Mouse (Mus musculus) mature B cell (primary cell): ENCODE results near the gene Grk3.

ENCODE experiments used
- in situ Hi-C: fragments of 300-500 bp; cut with MboI; formaldehyde crosslinking; loops from 2 replicates; pipeline ENCODE4 v1.14.3; 2019

Grk3 gene

GRCm38 (mm10) chr5:112936632-112937031 lies 79.0 kb downstream of the Grk3 start:
- in situ Hi-C loops = no loop called here

- in situ Hi-C loops = no loop called here
Measured at GRCm38 (mm10) chr5:112935436-112935835, 80.2 kb downstream of the Grk3 start.

GRCm38 (mm10) chr5:112932878-112933567 lies 82.6 kb downstream of the Grk3 start:
- in situ Hi-C loops = no loop called here

GRCm38 (mm10) chr5:112931901-112932300 lies 83.7 kb downstream of the Grk3 start:
- in situ Hi-C loops = no loop called here

GRCm38 (mm10) chr5:112928201-112928881 lies 87.2 kb downstream of the Grk3 start:
- in situ Hi-C loops = no loop called here

- in situ Hi-C loops = no loop called here
Measured at GRCm38 (mm10) chr5:112925422-112925821, 90.2 kb downstream of the Grk3 start.

GRCm38 (mm10) chr5:112924806-112925205 lies 90.8 kb downstream of the Grk3 start:
- in situ Hi-C loops = no loop called here

GRCm38 (mm10) chr5:112923841-112924240 lies 91.8 kb downstream of the Grk3 start:
- in situ Hi-C loops = no loop called here

- in situ Hi-C loops = no loop called here
Measured at GRCm38 (mm10) chr5:112921914-112922313, 93.7 kb downstream of the Grk3 start.

- in situ Hi-C loops = no loop called here
Measured at GRCm38 (mm10) chr5:112910381-112910780, 105.2 kb downstream of the Grk3 start.

- in situ Hi-C loops = no loop called here
Measured at GRCm38 (mm10) chr5:112908169-112908614, 107.4 kb downstream of the Grk3 start.

- in situ Hi-C loops = no loop called here
Measured at GRCm38 (mm10) chr5:112907504-112907903, 108.1 kb downstream of the Grk3 start.

GRCm38 (mm10) chr5:112895674-112896654 lies 119.6 kb downstream of the Grk3 start, which contains the start of gene Myo18b:
TSS of gene Myo18b (minus strand) at chr5:112896362.
- in situ Hi-C loops = no loop called here

GRCm38 (mm10) chr5:112893462-112894060 lies 122.0 kb downstream of the Grk3 start:
- in situ Hi-C loops = no loop called here

GRCm38 (mm10) chr5:112892411-112892810 lies 123.2 kb downstream of the Grk3 start:
- in situ Hi-C loops = no loop called here

- in situ Hi-C loops = no loop called here
Measured at GRCm38 (mm10) chr5:112888651-112889050, 126.9 kb downstream of the Grk3 start.

- in situ Hi-C loops = no loop called here
Measured at GRCm38 (mm10) chr5:112886687-112887491, 128.7 kb downstream of the Grk3 start.

- in situ Hi-C loops = loop anchor here (10.0 kb wide), 1 partner anchor 177 kb away; no protein-coding TSS in a partner anchor
Measured at GRCm38 (mm10) chr5:112877391-112878115, 138.0 kb downstream of the Grk3 start.

- in situ Hi-C loops = loop anchor here (10.0 kb wide), 1 partner anchor 178 kb away; no protein-coding TSS in a partner anchor
Measured at GRCm38 (mm10) chr5:112876846-112877390, 138.7 kb downstream of the Grk3 start.

GRCm38 (mm10) chr5:112872999-112873398 lies 142.6 kb downstream of the Grk3 start:
- in situ Hi-C loops = loop anchor here (10.0 kb wide), 1 partner anchor 182 kb away; no protein-coding TSS in a partner anchor
